Mouse (Mus musculus): Measurements from ENCODE around the gene Zfp580. TPM values are rescaled to one million over a fixed set of nuclear protein-coding genes. Genes with fewer than 3 reads are reported as not detected.

Zfp580 gene
- polyA plus RNA-seq, 1 experiment: not detected

DNA sequence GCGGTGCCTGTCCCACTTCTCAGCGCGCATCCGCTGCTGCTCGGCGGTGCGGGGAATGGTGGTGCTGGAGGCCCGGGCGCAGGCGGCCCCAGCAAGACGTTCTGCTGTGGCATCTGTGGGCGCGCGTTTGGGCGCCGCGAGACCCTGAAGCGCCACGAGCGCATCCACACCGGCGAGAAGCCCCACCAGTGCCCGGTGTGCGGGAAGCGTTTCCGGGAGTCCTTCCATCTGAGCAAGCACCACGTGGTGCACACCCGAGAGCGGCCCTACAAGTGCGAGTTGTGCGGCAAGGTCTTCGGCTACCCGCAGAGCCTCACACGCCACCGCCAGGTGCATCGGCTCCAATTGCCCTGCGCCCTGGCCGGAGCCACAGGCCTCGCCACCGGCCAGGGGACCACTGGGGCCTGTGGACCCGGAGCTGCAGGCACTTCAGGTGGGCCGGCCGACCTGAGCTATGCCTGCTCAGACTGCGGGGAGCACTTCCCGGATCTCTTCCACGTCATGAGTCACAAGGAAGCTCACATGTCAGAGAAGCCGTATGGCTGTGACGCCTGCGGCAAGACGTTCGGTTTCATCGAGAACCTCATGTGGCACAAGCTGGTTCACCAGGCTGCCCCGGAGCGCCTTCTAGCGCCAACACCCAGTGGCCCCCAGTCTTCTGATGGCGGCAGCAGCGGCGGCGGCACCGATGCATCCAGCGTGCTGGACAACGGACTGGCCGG, 20.6 kb upstream of the Zfp580 start:
- Histone ChIP-seq H3K4me1 (ENCODE audit: control insufficient read depth, insufficient read depth, low read length) (no peaks in the 10 kb centered on the region), H3K4me3 (ENCODE audit: insufficient read depth, low read depth, low read length) (no peak overlapping the region), H3K27ac (ENCODE audit: insufficient read depth, low read depth, low read length) (no peak overlapping the region)
- WGBS: 89% methylated on average over 63 of the region's 63 CpGs
- no peak for TF ChIP-seq POLR2A (IDR thresholded peaks at IDR 0.05; ENCODE audit: insufficient read depth, low read depth, low read length)
- TF ChIP-seq CTCF (IDR thresholded peaks at IDR 0.05; ENCODE audit: insufficient read depth, low read depth, low read length): no peak

DNA sequence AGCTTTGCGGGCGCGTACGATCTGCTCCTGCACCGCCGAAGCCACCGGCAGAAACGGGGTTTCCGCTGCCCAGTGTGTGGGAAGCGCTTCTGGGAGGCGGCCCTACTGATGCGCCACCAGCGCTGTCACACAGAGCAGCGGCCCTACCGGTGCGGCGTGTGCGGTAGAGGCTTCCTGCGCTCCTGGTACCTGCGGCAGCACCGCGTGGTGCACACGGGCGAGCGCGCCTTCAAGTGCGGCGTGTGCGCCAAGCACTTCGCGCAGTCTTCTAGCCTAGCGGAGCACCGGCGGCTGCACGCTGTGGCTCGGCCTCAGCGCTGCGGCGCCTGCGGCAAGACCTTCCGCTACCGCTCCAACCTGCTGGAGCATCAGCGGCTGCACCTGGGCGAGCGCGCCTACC, 19.8 kb upstream of the Zfp580 start:
- Histone ChIP-seq H3K27ac (ENCODE audit: insufficient read depth, low read depth, low read length) (no peak overlapping the region), H3K4me3 (ENCODE audit: insufficient read depth, low read depth, low read length) (no peak overlapping the region), H3K4me1 (ENCODE audit: control insufficient read depth, insufficient read depth, low read length) (no peaks in the 10 kb centered on the region)
- WGBS: 89% methylated on average over 46 of the region's 46 CpGs
- TF ChIP-seq CTCF (IDR thresholded peaks at IDR 0.05; ENCODE audit: insufficient read depth, low read depth, low read length) (no peak), POLR2A (IDR thresholded peaks at IDR 0.05; ENCODE audit: insufficient read depth, low read depth, low read length) (no peak)

DNA sequence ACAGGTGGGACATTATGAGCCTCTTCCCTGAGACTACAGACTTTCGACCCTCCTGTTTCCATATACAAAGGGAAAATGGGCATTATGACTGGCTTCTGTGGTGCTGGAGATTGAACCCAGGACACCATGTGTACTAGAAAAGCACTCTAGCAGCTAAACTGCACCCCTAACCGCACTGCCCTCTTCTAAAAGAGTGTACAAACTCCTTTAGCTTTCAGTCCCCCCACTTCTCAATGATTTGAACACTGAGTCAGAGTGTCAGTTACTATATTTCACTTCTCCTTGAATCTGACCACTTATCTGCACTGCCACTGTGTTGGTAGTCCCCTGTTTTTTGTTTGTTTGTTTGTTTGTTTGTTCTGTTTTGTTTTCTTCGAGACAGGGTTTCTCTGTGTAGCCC, 17.5 kb upstream of the Zfp580 start, which contains the start of gene 4632433K11Rik:
Gene 4632433K11Rik, plus strand, starts transcription at position 301 of the 400 bp plus-strand sequence.
- WGBS: 93% methylated on average over 3 of the region's 3 CpGs
- H3K4me3 ChIP-seq (ENCODE audit: insufficient read depth, low read depth, low read length): no peak within 1 kb of the TSS
- TF ChIP-seq POLR2A (IDR thresholded peaks at IDR 0.05; ENCODE audit: insufficient read depth, low read depth, low read length): no peak
- no peak for TF ChIP-seq CTCF (IDR thresholded peaks at IDR 0.05; ENCODE audit: insufficient read depth, low read depth, low read length)
- no peaks in the 10 kb centered on the region; the same call in 1 of the 2 replicates for H3K4me1 ChIP-seq (ENCODE audit: control insufficient read depth, insufficient read depth, low read length)
- H3K27ac ChIP-seq (ENCODE audit: insufficient read depth, low read depth, low read length): no peak within 1 kb of the TSS

DNA sequence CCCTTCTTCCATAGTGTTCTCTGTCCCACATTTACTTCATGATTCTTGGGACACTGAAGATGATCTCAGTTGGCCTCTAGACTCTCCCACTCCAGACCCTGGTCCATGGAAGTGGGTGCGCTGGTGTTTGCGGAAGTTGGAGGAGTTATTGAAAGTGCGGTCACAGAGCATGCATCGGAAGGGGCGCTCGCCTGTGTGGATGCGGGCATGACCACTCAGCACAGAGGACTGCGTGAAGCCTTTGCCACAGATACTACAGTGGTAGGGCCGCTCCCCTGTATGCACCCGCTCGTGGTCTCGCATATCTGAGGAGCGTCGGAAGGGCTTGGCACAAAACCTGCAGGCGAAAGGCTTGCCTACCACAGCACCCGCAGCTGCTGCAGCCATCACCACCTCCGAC, 15.7 kb upstream of the Zfp580 start:
- Histone ChIP-seq H3K4me3 (ENCODE audit: insufficient read depth, low read depth, low read length) (no peak overlapping the region), H3K27ac (ENCODE audit: insufficient read depth, low read depth, low read length) (no peak overlapping the region), H3K4me1 (ENCODE audit: control insufficient read depth, insufficient read depth, low read length) (no peaks in the 10 kb centered on the region; the same call in 1 of the 2 replicates)
- no peak for TF ChIP-seq CTCF (IDR thresholded peaks at IDR 0.05; ENCODE audit: insufficient read depth, low read depth, low read length)
- TF ChIP-seq POLR2A (IDR thresholded peaks at IDR 0.05; ENCODE audit: insufficient read depth, low read depth, low read length): no peak
- WGBS: 96% methylated on average over 17 of the region's 17 CpGs

DNA sequence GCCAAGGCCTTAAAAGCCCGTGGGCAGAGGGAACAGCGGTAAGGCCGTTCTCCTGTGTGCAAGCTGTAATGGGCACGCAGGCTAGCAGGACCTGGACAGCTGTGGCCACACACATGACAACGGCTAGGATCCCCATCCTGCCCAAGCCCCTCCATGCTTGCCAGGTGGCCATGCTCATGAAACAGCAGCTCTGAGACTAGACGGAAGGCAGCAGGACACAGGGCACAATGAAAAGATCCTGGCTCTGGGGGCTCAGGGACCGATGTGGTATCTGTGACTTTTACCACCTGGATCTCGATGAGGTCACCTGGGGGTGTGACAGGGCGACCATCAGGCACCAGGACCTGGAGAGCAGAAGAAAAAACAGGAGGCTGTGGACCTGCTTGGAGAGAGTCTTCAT, 15.2 kb upstream of the Zfp580 start:
- TF ChIP-seq CTCF (IDR thresholded peaks at IDR 0.05; ENCODE audit: insufficient read depth, low read depth, low read length): no peak
- Histone ChIP-seq H3K4me1 (ENCODE audit: control insufficient read depth, insufficient read depth, low read length) (no peaks in the 10 kb centered on the region; the same call in 1 of the 2 replicates), H3K27ac (ENCODE audit: insufficient read depth, low read depth, low read length) (no peak overlapping the region), H3K4me3 (ENCODE audit: insufficient read depth, low read depth, low read length) (no peak overlapping the region)
- WGBS: 95% methylated on average over 9 of the region's 9 CpGs

DNA sequence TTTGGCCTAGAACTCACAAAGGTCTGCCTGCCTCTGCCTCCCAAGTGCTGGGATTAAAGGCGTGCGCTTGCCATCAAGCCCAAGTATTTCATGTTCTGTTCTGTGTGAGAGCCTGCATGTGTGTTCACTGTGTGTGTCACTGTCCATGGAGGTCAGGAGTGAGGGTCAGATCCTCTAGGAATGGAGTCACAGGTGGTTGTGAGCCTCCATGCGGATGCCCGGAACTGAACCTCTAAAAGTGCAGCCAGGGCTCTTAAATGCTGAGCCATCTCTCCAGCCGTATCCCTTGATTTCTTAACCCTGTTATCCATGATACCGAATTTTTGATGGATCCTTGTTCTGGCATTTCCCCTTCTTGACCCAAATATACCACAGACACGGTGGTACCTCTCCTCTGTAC, 14.3 kb upstream of the Zfp580 start:
- 95% methylated on average over 7 of the region's 7 CpGs for WGBS
- H3K27ac ChIP-seq (ENCODE audit: insufficient read depth, low read depth, low read length): no peak overlapping the region
- TF ChIP-seq CTCF (IDR thresholded peaks at IDR 0.05; ENCODE audit: insufficient read depth, low read depth, low read length) (no peak), POLR2A (IDR thresholded peaks at IDR 0.05; ENCODE audit: insufficient read depth, low read depth, low read length) (no peak)
- H3K4me3 ChIP-seq (ENCODE audit: insufficient read depth, low read depth, low read length): no peak overlapping the region
- H3K4me1 ChIP-seq (ENCODE audit: control insufficient read depth, insufficient read depth, low read length): no peaks in the 10 kb centered on the region; the same call in 1 of the 2 replicates

DNA sequence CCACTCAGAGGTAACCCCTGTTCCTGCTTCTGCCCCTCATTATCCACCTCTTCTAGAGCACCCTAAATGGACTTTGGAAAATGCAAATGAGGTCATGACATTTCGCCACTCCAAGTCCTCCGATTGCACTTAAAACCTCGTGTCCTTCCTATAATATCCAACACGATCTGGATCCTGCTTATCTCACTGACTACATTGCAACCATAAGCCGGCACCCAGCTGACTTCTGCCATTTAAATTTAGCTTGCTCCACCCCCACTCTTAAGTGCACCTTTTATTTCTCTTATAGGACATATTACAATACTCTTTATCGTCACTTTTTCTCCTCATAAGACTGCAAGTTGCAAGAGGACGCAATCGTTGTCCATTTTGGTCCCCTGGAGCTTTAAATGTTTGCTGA, 13.9 kb upstream of the Zfp580 start:
- 74% methylated on average over 8 of the region's 8 CpGs for WGBS

DNA sequence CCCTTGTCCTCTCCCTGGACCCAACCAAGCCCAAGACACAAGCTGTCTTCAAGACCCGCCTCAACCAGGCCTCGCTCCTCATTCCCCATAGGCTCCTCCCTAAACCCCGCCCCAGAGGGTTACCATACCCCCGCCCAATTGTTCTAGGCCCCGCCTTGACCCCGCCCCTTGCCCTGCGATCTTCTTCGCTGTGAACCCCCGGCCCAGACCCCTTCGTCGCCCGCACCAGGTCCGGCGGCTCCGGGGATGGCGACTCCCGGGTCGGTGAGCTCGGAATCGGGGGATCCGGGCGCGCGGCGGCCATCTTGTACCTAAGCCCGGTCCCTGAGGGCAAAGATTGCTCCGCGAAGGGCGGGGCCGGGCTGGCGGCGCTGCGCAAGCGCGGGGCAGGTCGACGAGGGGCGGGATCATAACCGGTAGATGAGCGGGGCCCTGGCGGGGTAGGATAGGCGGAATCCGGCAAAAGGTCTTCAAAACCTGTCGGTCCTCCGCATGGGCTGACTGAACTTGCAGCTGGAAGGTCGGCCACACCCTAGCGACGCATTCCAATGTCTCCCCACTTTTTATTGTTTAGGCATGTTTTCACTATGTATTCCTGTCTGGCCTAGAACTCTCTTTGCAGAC, 13.1 kb upstream of the Zfp580 start, which contains the start of gene Zfp784:
Gene Zfp784, minus strand, starts transcription at position 338 of the 624 bp plus-strand sequence.
- under 1% methylated on average over 48 of the region's 48 CpGs for WGBS
- Histone ChIP-seq H3K27ac (ENCODE audit: insufficient read depth, low read depth, low read length) (peak within 1 kb of the TSS; percentile 84), H3K4me3 (ENCODE audit: insufficient read depth, low read depth, low read length) (peak within 1 kb of the TSS; percentile 79), H3K4me1 (ENCODE audit: control insufficient read depth, insufficient read depth, low read length) (no peaks in the 10 kb centered on the region; the same call in 1 of the 2 replicates)
- TF ChIP-seq CTCF (IDR thresholded peaks at IDR 0.05; ENCODE audit: insufficient read depth, low read depth, low read length): no peak
- peak; percentile 94 for TF ChIP-seq POLR2A (IDR thresholded peaks at IDR 0.05; ENCODE audit: insufficient read depth, low read depth, low read length)

More for the DNA sequence above, 13.9 kb upstream of the Zfp580 start:
- no peak overlapping the region for H3K4me3 ChIP-seq (ENCODE audit: insufficient read depth, low read depth, low read length)
- TF ChIP-seq POLR2A (IDR thresholded peaks at IDR 0.05; ENCODE audit: insufficient read depth, low read depth, low read length) (no peak), CTCF (IDR thresholded peaks at IDR 0.05; ENCODE audit: insufficient read depth, low read depth, low read length) (no peak)
- H3K27ac ChIP-seq (ENCODE audit: insufficient read depth, low read depth, low read length): peak overlapping the region; percentile 52; the same call in 1 of the 2 replicates
- H3K4me1 ChIP-seq (ENCODE audit: control insufficient read depth, insufficient read depth, low read length): no peaks in the 10 kb centered on the region; the same call in 1 of the 2 replicates

DNA sequence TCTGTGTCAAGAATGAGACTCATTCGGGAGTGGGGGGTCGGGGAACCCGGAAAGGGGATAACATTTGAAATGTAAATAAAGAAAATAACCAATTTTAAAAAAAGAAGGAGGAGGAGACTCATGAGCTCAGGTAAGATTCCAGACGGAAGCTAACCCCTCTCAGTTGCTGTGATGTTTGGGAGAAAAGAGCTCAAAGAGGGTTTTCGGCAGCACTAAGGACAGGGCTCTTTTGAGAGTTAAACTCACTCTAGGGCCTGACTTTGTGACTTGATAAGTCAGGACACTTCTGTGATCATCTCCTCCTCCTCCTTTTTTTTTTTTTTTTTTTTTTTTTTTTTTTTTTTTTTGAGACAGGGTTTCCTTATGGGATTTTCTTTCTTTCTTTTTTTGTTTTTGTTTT, 12.4 kb upstream of the Zfp580 start:
- TF ChIP-seq POLR2A (IDR thresholded peaks at IDR 0.05; ENCODE audit: insufficient read depth, low read depth, low read length): no peak
- no peak for TF ChIP-seq CTCF (IDR thresholded peaks at IDR 0.05; ENCODE audit: insufficient read depth, low read depth, low read length)
- no peak overlapping the region for H3K4me3 ChIP-seq (ENCODE audit: insufficient read depth, low read depth, low read length)
- no peak overlapping the region; the same call in 1 of the 2 replicates for H3K27ac ChIP-seq (ENCODE audit: insufficient read depth, low read depth, low read length)
- WGBS: 15% methylated on average over 5 of the region's 5 CpGs
- no peaks in the 10 kb centered on the region; the same call in 1 of the 2 replicates for H3K4me1 ChIP-seq (ENCODE audit: control insufficient read depth, insufficient read depth, low read length)

Data from olfactory bulb, adult 2 months (tissue).